Mouse (Mus musculus): ENCODE data around the gene Sbf2. TPM values are rescaled to one million over a fixed set of nuclear protein-coding genes. Genes with fewer than 3 reads are reported as not detected.

Gene Sbf2
- total and polyA plus RNA-seq, 3 experiments = 1.3 to 4.4 TPM; not detected in 1

DNA sequence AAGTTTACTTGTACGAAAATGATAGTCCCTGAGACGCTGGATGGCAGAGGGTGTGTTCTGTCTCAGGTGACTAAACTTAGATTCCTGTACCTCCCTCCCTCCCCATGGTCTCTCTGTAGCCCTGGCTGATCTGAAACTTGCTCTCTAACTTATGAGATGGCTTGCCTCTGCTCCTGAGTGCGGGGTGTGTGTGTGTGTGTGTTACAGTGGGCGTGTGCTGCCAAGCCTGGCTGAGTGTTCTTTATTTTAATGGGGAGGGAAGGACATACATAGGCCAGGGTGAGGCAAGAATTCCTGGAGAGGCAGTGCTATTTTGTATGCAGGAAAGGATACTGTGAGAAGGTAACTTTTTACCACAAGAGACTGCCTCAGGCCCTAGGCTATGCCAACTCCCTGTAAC, 297.3 kb downstream of the Sbf2 start:
- Histone ChIP-seq H3K27me3 (ENCODE audit: control insufficient read depth in 1 of 2, insufficient read depth in 2 of 2, low read length in 2 of 2) (no peaks in the 10 kb centered on the region; a peak in 1 of 4 replicates), H3K79me2 (ENCODE audit: control insufficient read depth, insufficient read depth, low read length, poor library complexity) (no peaks in the 10 kb centered on the region), H3K36me3 (ENCODE audit: control insufficient read depth in 1 of 2, insufficient read depth in 2 of 2, low read length in 2 of 2) (peaks cover 0 to 9% of the 10 kb centered on the region in 2 experiments; a peak in 2 of 4 replicates), H3K4me3 (ENCODE audit: control insufficient read depth in 1 of 2, insufficient read depth in 1 of 2, low read depth in 2 of 2, low read length in 2 of 2) (no peak overlapping the region), H3K9me3 (replicated peaks; ENCODE audit: insufficient read depth, low read length) (no peaks in the 10 kb centered on the region), H3K4me1 (ENCODE audit: control insufficient read depth in 1 of 2, insufficient read depth in 2 of 2, low read length in 2 of 2) (peaks cover 3 to 11% of the 10 kb centered on the region in 2 experiments), H3K27ac (ENCODE audit: control insufficient read depth, low read depth, low read length) (no peak overlapping the region), H3K9ac (ENCODE audit: control insufficient read depth, low read depth, low read length, poor library complexity, severe bottlenecking) (no peak overlapping the region)
- no peak for TF ChIP-seq MAZ (IDR thresholded peaks at IDR 0.05; ENCODE audit: low read depth, low read length)
- no peak for TF ChIP-seq NRF1 (IDR thresholded peaks at IDR 0.05; ENCODE audit: insufficient read depth, low read depth, low read length, poor library complexity, severe bottlenecking)
- TF ChIP-seq TAL1 (IDR thresholded peaks at IDR 0.05; ENCODE audit: low read length) = no peak
- no peak for TF ChIP-seq GABPA (IDR thresholded peaks at IDR 0.05; ENCODE audit: low read depth, low read length)
- no peak for TF ChIP-seq ZMIZ1 (IDR thresholded peaks at IDR 0.05; ENCODE audit: low read depth, low read length)
- no peak for TF ChIP-seq UBTF (IDR thresholded peaks at IDR 0.05; ENCODE audit: borderline replicate concordance, insufficient read depth, low read depth, low read length)
- TF ChIP-seq MXI1 (IDR thresholded peaks at IDR 0.05; ENCODE audit: low read depth, low read length) = no peak
- TF ChIP-seq ELF1 (IDR thresholded peaks at IDR 0.05; ENCODE audit: low read depth, low read length) = no peak
- no peak for TF ChIP-seq SMC3 (IDR thresholded peaks at IDR 0.05; ENCODE audit: low read depth, low read length)
- DNase-seq (ENCODE audit: low read depth, low spot score) = no peak

- TF ChIP-seq MAFK (IDR thresholded peaks at IDR 0.05; ENCODE audit: borderline replicate concordance, low read depth, low read length) = no peak
- TF ChIP-seq ETS1 (IDR thresholded peaks at IDR 0.05; ENCODE audit: low read depth, low read length) = no peak
- TF ChIP-seq E2F4 (IDR thresholded peaks at IDR 0.05; ENCODE audit: borderline replicate concordance, low read depth, low read length) = no peak
- TF ChIP-seq MYB (IDR thresholded peaks at IDR 0.05; ENCODE audit: low read depth, low read length) = no peak
- TF ChIP-seq ZNF384 (IDR thresholded peaks at IDR 0.05; ENCODE audit: low read depth, low read length) = no peak
- no peak for TF ChIP-seq USF2 (IDR thresholded peaks at IDR 0.05; ENCODE audit: borderline replicate concordance in 1 of 2, insufficient read depth in 1 of 2, low read depth in 1 of 2, low read length in 2 of 2)
- TF ChIP-seq POLR2A (IDR thresholded peaks at IDR 0.05; ENCODE audit: control insufficient read depth in 1 of 2, insufficient read depth in 1 of 2, low read depth in 1 of 2, low read length in 2 of 2, poor library complexity in 1 of 2) = no peak
- no peak for TF ChIP-seq RAD21 (IDR thresholded peaks at IDR 0.05; ENCODE audit: low read depth, low read length)
- no peak for TF ChIP-seq GATA1 (IDR thresholded peaks at IDR 0.05; ENCODE audit: low read depth, low read length)
- TF ChIP-seq NELFE (IDR thresholded peaks at IDR 0.05; ENCODE audit: low read depth, low read length) = no peak
- no peak for TF ChIP-seq KAT2A (conservative IDR thresholded peaks at IDR 0.05; ENCODE audit: low read depth, low read length)
- no peak for TF ChIP-seq UBTF (IDR thresholded peaks at IDR 0.05; ENCODE audit: borderline replicate concordance, insufficient read depth, low read depth, low read length)
- no peak for TF ChIP-seq ZKSCAN1 (IDR thresholded peaks at IDR 0.05; ENCODE audit: low read depth, low read length)
- TF ChIP-seq MAZ (IDR thresholded peaks at IDR 0.05; ENCODE audit: low read depth, low read length) = no peak
- no peaks in the 10 kb centered on the region for H3K9me3 ChIP-seq (replicated peaks; ENCODE audit: insufficient read depth, low read length)
- peaks cover 3 to 11% of the 10 kb centered on the region in 2 experiments for H3K4me1 ChIP-seq (ENCODE audit: control insufficient read depth in 1 of 2, insufficient read depth in 2 of 2, low read length in 2 of 2)
- DNase-seq (ENCODE audit: low read depth, low spot score) = no peak
- no peaks in the 10 kb centered on the region; a peak in 1 of 4 replicates for H3K27me3 ChIP-seq (ENCODE audit: control insufficient read depth in 1 of 2, insufficient read depth in 2 of 2, low read length in 2 of 2)
- H3K4me3 ChIP-seq (ENCODE audit: control insufficient read depth in 1 of 2, insufficient read depth in 1 of 2, low read depth in 2 of 2, low read length in 2 of 2) = no peak overlapping the region
- H3K27ac ChIP-seq (ENCODE audit: control insufficient read depth, low read depth, low read length) = no peak overlapping the region
- H3K9ac ChIP-seq (ENCODE audit: control insufficient read depth, low read depth, low read length, poor library complexity, severe bottlenecking) = no peak overlapping the region
- peaks cover 0 to 9% of the 10 kb centered on the region in 2 experiments; a peak in 2 of 4 replicates for H3K36me3 ChIP-seq (ENCODE audit: control insufficient read depth in 1 of 2, insufficient read depth in 2 of 2, low read length in 2 of 2)
- H3K79me2 ChIP-seq (ENCODE audit: control insufficient read depth, insufficient read depth, low read length, poor library complexity) = no peaks in the 10 kb centered on the region
Observed at GRCm38 (mm10) chr7:110315352-110315751, 299.4 kb downstream of the Sbf2 start.
